Mouse (Mus musculus) thymus, adult 2 months (tissue): ENCODE results near the gene Ddx20. TPM values are rescaled to one million over a fixed set of nuclear protein-coding genes. Genes with fewer than 3 reads are reported as not detected.

Experiments used
- DNase-seq: peaks from one replicate; pipeline ENCODE4 v3.0.0; 2021
- H3K27ac ChIP-seq: fragments of 200-500 bp; 2 replicates; pipeline ENCODE4 v1.5.1; 2012; ENCODE audit warnings: low read length, control low read depth; ENCODE audit not compliant: control insufficient read depth, insufficient read depth
- H3K27me3 ChIP-seq: fragments of 200-500 bp; 2 replicates; pipeline ENCODE4 v1.6.1; 2012; ENCODE audit warnings: mild to moderate bottlenecking, low read length, moderate library complexity, mixed read lengths; ENCODE audit not compliant: control insufficient read depth, insufficient read depth
- H3K36me3 ChIP-seq: fragments of 200-500 bp; 2 replicates; pipeline ENCODE4 v1.6.1; 2012; ENCODE audit warnings: mild to moderate bottlenecking, low read length, moderate library complexity; ENCODE audit not compliant: control insufficient read depth, insufficient read depth
- H3K4me1 ChIP-seq: fragments of 200-500 bp; replicated peaks from 2 replicates; pipeline ENCODE4 v1.6.1; 2012; ENCODE audit warnings: low read length; ENCODE audit not compliant: control insufficient read depth, insufficient read depth
- H3K4me3 ChIP-seq: fragments of 200-500 bp; 2 replicates; pipeline ENCODE4 v1.5.1; 2012; ENCODE audit warnings: mild to moderate bottlenecking, low read length, control low read depth, moderate library complexity; ENCODE audit not compliant: control insufficient read depth, insufficient read depth
- CTCF ChIP-seq: fragments of 200-500 bp; IDR thresholded peaks from 2 replicates; pipeline ENCODE4 v1.5.1; 2012; ENCODE audit warnings: mild to moderate bottlenecking, control low read depth, low read length, moderate library complexity, borderline replicate concordance; ENCODE audit not compliant: control insufficient read depth, poor library complexity, insufficient read depth; ENCODE audit errors: extremely low read depth
- POLR2A ChIP-seq: fragments of 200-500 bp; IDR thresholded peaks from 2 replicates; pipeline ENCODE4 v1.6.1; 2012; ENCODE audit warnings: mild to moderate bottlenecking, low read length, control low read depth, moderate library complexity; ENCODE audit not compliant: control insufficient read depth, poor library complexity, insufficient read depth; ENCODE audit errors: extremely low read depth
- WGBS: fragments of 180-500 bp; shearing (Covaris S2); methylation state at CpG from one replicate; pipeline ENCODE4 v1.1.7; 2018; 5-methylcytosine and 5-hydroxymethylcytosine counted together
- polyA plus RNA-seq: library from polyadenylated mRNA; depleted of rRNA; stranded (reverse); fragments of >200 nt; gene quantifications from 2 replicates; pipeline ENCODE4 v1.2.3, GENCODE M21; 2012; rRNA removed

Ddx20 gene
- polyA plus RNA-seq = 33.5 and 50.2 TPM in 2 replicates

DNA sequence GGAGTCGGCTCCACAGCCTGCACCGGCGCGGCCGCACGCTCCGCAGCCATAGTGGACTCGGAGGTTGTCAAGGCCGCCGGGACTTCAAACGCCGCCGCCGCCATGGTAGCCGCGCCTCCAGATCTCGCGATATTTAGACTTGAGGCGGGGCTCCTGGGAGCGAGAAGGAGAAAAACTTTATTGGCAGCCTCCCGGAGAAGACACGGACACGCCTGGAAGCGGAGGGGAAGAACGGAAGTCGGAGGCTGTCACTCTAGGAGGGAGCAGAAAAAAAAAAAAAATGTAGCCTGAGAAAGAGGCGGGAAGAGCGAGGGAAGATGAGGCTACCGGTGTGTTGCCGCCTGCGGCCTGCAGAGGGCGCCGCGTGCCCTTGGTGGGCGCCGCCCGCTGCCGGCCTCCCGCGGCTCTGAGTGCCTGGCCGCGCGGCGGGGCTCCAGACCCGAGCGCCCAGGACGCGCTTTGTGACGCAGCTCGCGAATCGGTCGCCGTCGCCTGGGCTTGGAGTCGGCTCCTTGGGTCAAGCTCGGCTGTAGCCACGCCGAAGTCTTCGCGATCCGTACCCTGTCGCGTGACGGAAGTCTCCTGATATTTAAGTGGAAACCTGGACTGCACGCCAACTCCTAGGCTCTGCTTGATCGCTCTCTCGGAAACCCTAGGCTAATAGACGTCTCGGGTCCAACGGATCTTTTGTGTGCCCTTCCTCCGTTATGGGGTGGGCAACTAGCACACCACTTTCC is at the start of gene Ddx20:
TSS of gene Ddx20 (minus strand) at position 251 of the 737 bp plus-strand sequence.
- Histone ChIP-seq H3K4me3 (peak within 1 kb of the TSS; percentile 94), H3K4me1 (no peaks in the 10 kb centered on the region), H3K27me3 (no peaks in the 10 kb centered on the region), H3K36me3 (peaks cover 10% of the 10 kb centered on the region; the same call in 1 of the 2 replicates), H3K27ac (peak within 1 kb of the TSS; percentile 32)
- peak; percentile 94 for DNase-seq
- WGBS = under 1% methylated on average over 72 of the region's 72 CpGs
- TF ChIP-seq CTCF (peak; percentile 99), POLR2A (peak; percentile 68)

DNA sequence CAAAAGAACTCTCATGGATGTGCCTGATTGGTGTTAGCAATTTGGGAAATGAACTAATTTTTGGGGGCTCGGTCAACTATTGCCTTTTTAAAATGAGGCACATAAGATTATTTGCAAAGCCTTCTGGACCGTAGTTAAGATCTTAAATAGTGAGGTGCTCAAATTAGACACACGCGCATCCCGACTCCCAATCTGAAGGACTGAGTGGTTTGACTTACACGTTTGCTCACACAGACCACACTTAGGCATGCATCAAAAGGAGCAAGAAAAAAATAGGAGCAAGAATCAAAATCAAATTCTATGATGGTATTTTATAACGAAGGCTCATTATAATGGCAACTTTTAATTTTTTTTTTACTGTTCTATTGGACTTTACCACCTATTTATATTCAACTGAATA is 49.7 kb upstream of the Ddx20 start:
- 96% methylated on average over 7 of the region's 7 CpGs for WGBS
- Histone ChIP-seq H3K4me1 (no peaks in the 10 kb centered on the region), H3K4me3 (no peak overlapping the region), H3K36me3 (peaks cover 52% of the 10 kb centered on the region), H3K27me3 (no peaks in the 10 kb centered on the region), H3K27ac (no peak overlapping the region)
- DNase-seq = no peak
- TF ChIP-seq POLR2A = no peak

DNA sequence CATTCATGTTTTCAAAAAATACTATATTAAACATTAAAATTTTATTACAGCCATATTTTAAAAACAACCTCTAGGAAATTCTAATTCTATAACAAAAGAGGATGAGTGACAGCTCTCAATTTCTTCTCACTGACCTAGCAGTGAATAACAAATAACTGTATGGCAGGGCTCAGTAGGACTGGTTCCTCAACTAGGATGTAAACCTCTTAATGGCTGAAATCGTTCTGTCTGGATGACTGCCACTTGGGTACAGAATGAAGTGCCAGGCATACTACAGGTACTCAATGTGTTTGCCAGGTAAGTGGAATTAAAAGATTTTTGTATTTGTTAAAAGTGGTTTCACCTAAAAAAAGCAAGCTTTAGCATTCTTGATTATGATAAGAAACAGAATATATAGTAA is 48.8 kb upstream of the Ddx20 start:
- H3K27ac ChIP-seq = no peak overlapping the region
- DNase-seq = no peak
- peaks cover 62% of the 10 kb centered on the region for H3K36me3 ChIP-seq
- TF ChIP-seq POLR2A (no peak), CTCF (no peak)
- no peaks in the 10 kb centered on the region for H3K27me3 ChIP-seq
- H3K4me1 ChIP-seq = no peaks in the 10 kb centered on the region
- H3K4me3 ChIP-seq = no peak overlapping the region
- 92% methylated on average over 1 of the region's 1 CpGs for WGBS

DNA sequence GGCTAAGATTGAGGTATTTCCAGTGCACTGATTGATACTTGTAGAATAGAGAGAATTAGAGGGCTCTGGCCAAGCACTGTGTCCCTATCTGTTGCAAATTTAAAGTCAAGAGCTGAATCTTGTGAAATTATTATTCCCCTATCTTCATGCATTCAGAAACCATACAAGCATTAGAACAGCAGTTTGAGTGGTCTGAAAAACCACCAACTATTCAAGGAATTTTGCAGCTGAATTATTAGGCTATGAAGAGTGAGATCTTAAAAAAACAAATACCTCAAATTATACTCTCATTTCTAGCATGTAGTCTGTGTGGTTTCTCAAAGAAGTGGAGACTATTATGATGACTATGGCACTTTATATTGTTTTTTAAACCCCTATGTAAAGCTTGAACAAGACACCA is 47.9 kb upstream of the Ddx20 start:
- H3K27ac ChIP-seq = no peak overlapping the region
- no peak overlapping the region for H3K4me3 ChIP-seq
- DNase-seq = no peak

DNA sequence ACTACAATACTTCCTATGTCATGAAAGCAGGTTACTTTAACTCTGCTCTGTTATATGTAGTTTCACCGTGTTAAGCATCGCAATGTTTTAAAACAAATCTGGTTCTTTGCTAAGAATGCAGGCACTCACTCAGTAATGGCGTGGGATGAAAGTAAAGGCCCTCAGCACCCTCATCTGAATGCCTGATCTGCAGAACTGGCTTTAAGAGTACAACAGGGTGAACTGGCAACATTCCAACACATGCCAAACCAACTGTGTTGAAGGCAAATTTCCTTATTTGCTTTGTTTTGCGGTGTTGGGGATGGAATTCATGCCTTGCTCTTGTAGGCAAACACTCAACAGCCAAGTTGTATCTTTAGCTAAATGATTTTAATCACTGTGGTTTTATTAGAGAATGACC is 46.2 kb upstream of the Ddx20 start:
- WGBS = 96% methylated on average over 4 of the region's 4 CpGs
- DNase-seq = no peak
- H3K36me3 ChIP-seq = peaks cover 63% of the 10 kb centered on the region

More for the DNA sequence above, 47.9 kb upstream of the Ddx20 start:
- no peak for TF ChIP-seq POLR2A
- TF ChIP-seq CTCF = no peak
- H3K27me3 ChIP-seq = no peaks in the 10 kb centered on the region
- H3K36me3 ChIP-seq = peaks cover 70% of the 10 kb centered on the region
- no peaks in the 10 kb centered on the region for H3K4me1 ChIP-seq

DNA sequence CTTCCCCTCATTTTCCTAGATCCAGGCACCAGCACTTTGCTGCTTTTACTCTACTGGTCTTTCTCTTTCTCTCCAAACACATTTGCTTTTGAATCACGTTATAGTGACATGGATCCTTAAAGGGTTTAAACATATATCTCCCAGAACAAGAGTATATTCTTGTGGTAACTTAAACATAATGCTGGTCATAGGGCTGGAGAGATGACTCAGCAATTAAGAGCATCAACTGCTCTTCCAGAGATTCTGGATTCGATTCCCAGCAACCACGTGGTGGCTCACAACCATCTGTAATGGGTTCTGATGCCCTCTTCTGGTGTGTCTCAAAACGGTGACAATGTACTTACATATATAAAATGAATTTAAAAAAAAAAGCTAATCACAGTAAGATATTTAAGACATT is 45.0 kb upstream of the Ddx20 start:
- Histone ChIP-seq H3K27me3 (no peaks in the 10 kb centered on the region), H3K4me1 (no peaks in the 10 kb centered on the region), H3K27ac (no peak overlapping the region), H3K4me3 (no peak overlapping the region), H3K36me3 (peaks cover 60% of the 10 kb centered on the region)
- WGBS = 95% methylated on average over 4 of the region's 4 CpGs
- TF ChIP-seq POLR2A = no peak
- no peak for TF ChIP-seq CTCF
- no peak for DNase-seq

More for the DNA sequence above, 46.2 kb upstream of the Ddx20 start:
- no peak for TF ChIP-seq CTCF
- no peak for TF ChIP-seq POLR2A
- Histone ChIP-seq H3K27me3 (no peaks in the 10 kb centered on the region), H3K27ac (no peak overlapping the region), H3K4me3 (no peak overlapping the region), H3K4me1 (no peaks in the 10 kb centered on the region)

DNA sequence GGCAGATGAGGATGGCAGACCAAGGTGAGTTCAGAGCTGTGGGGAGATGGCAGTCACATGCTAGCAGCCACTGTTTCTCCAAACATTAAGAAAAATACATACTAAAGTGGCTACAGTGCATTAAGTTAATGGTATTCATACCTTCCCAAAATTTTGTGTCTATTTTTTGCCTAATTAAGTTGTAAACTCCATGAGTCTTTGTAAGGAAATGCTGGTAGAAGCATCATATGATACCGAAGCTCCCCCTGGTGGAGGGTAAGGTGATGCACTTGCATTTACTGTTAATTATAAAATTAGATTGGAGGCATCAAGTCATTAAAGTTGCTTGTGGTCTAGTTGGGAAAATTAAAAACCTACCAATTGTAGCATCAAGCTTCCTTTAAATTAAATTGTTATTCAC is 38.7 kb upstream of the Ddx20 start:
- Histone ChIP-seq H3K27ac (no peak overlapping the region), H3K27me3 (no peaks in the 10 kb centered on the region), H3K4me3 (no peak overlapping the region), H3K4me1 (no peaks in the 10 kb centered on the region), H3K36me3 (peaks cover 16% of the 10 kb centered on the region)
- 2% methylated on average over 1 of the region's 1 CpGs for WGBS
- peak; percentile 59 for DNase-seq
- TF ChIP-seq CTCF (no peak), POLR2A (no peak)
